Mouse (Mus musculus) heart, adult 2 months (tissue): ENCODE data around the gene Mea1. TPM values are rescaled to one million over a fixed set of nuclear protein-coding genes. Genes with fewer than 3 reads are reported as not detected.

Experiments used
- DNase-seq, 2 experiments: peaks; one replicate each; pipeline ENCODE4 v3.0.0; 2021
- H3K27ac ChIP-seq: fragments of 200-600 bp; 2 replicates; pipeline ENCODE4 v1.8.1; 2022
- H3K27me3 ChIP-seq: fragments of 200-500 bp; 2 replicates; pipeline ENCODE4 v1.6.1; 2012; ENCODE audit warnings: mild to moderate bottlenecking, low read length, inconsistent platforms, mixed read lengths; ENCODE audit not compliant: control insufficient read depth, insufficient read depth
- H3K36me3 ChIP-seq: fragments of 200-500 bp; 2 replicates; pipeline ENCODE4 v1.6.1; 2012; ENCODE audit warnings: low read length, inconsistent platforms; ENCODE audit not compliant: control insufficient read depth, insufficient read depth
- H3K4me1 ChIP-seq: fragments of 200-500 bp; 2 replicates; pipeline ENCODE4 v1.6.1; 2011; ENCODE audit warnings: low read length; ENCODE audit not compliant: control insufficient read depth, insufficient read depth
- H3K4me3 ChIP-seq: fragments of 200-600 bp; 2 replicates; pipeline ENCODE4 v1.8.1; 2022
- H3K79me2 ChIP-seq: fragments of 200-500 bp; replicated peaks from 2 replicates; pipeline ENCODE4 v1.6.1; 2012; ENCODE audit warnings: mild to moderate bottlenecking, inconsistent platforms, low read length, moderate library complexity, mixed read lengths; ENCODE audit not compliant: control insufficient read depth, insufficient read depth
- H3K9ac ChIP-seq: fragments of 200-500 bp; 2 replicates; pipeline ENCODE4 v1.6.1; 2012; ENCODE audit warnings: low read depth, mild to moderate bottlenecking, control low read depth, inconsistent platforms, low read length, mixed read lengths
- CTCF ChIP-seq: fragments of 200-600 bp; IDR thresholded peaks from 2 replicates; pipeline ENCODE4 v1.8.1; 2022; ENCODE audit warnings: antibody characterized with exemption, mild to moderate bottlenecking, moderate library complexity
- EP300 ChIP-seq: fragments of 200-500 bp; IDR thresholded peaks from 2 replicates; pipeline ENCODE4 v1.6.1; 2011; ENCODE audit warnings: low read depth, low read length, control low read depth; ENCODE audit not compliant: insufficient read depth
- POLR2A ChIP-seq: fragments of 200-500 bp; IDR thresholded peaks from 2 replicates; pipeline ENCODE4 v1.6.1; 2011; ENCODE audit warnings: mild to moderate bottlenecking, low read depth, low read length, control low read depth; ENCODE audit not compliant: insufficient read depth
- WGBS: fragments of 180-500 bp; shearing (Covaris S2); methylation state at CpG from one replicate; pipeline ENCODE4 v1.1.7; 2018; 5-methylcytosine and 5-hydroxymethylcytosine counted together
- intact Hi-C: fragments of 180-260 bp; cut with DNase I; formaldehyde crosslinking; loops from one replicate; pipeline ENCODE4 v1.15.1; 2025
- polyA plus RNA-seq: library from polyadenylated mRNA; depleted of rRNA; stranded (reverse); fragments of >200 nt; gene quantifications from 2 replicates; pipeline ENCODE4 v1.2.3, GENCODE M21; 2012; rRNA removed
- total RNA-seq, 2 experiments: library from RNA; stranded (reverse); gene quantifications; 2 replicates each; pipeline ENCODE4 v1.2.3; 2021

Gene Mea1
- total and polyA plus RNA-seq, 3 experiments = 37.8 to 50.3 (median 45.4) TPM

GRCm38 (mm10) chr17:46728904-46729318, 50.3 kb downstream of the Mea1 start, which contains the start of gene Gnmt:
TSS of gene Gnmt (minus strand) at chr17:46729168.
- no peak within 1 kb of the TSS for H3K4me3 ChIP-seq
- H3K27ac ChIP-seq = no peak within 1 kb of the TSS
- H3K79me2 ChIP-seq = no peaks in the 10 kb centered on the region
- 21% methylated on average over 24 of the region's 24 CpGs for WGBS
- TF ChIP-seq POLR2A = no peak
- TF ChIP-seq CTCF = no peak
- TF ChIP-seq EP300 = no peak
- no peak within 1 kb of the TSS for H3K9ac ChIP-seq
- no peaks in the 10 kb centered on the region for H3K27me3 ChIP-seq
- no peak for DNase-seq
- intact Hi-C loops = no loop called here
- H3K36me3 ChIP-seq = no peaks in the 10 kb centered on the region
- no peaks in the 10 kb centered on the region for H3K4me1 ChIP-seq

Other genes with a start within 250 kb of the Mea1 start
- gene Crip3, start 249.9 kb upstream of the Mea1 start, total RNA-seq = under 1 TPM; 0.76 to 0.82 TPM
- gene Crip3, start 249.9 kb upstream of the Mea1 start, polyA plus RNA-seq = 3.5 and 3.8 TPM in 2 replicates
- gene Slc22a7, start 240.3 kb upstream of the Mea1 start, total RNA-seq = not detected
- 0.38 TPM in 1 of 2 replicates, not detected in the other for gene Slc22a7, start 240.3 kb upstream of the Mea1 start, polyA plus RNA-seq
- gene Ttbk1, start 191.1 kb upstream of the Mea1 start, total RNA-seq = under 1 TPM; 0.16 to 0.23 TPM
- 0.21 and 0.23 TPM in 2 replicates for gene Ttbk1, start 191.1 kb upstream of the Mea1 start, polyA plus RNA-seq
- 1 to 10 TPM; 1.8 to 1.9 TPM for gene Dnph1, start 182.1 kb upstream of the Mea1 start, total RNA-seq
- gene Dnph1, start 182.1 kb upstream of the Mea1 start, polyA plus RNA-seq = 0.80 and 0.97 TPM in 2 replicates
- 10 to 100 TPM; 21.6 to 21.9 TPM for gene Cul9, start 132.4 kb upstream of the Mea1 start, total RNA-seq
- gene Cul9, start 132.4 kb upstream of the Mea1 start, polyA plus RNA-seq = 20.1 and 22.7 TPM in 2 replicates
- 100 to 1,000 TPM in 1 of 2 experiments, 10 to 100 TPM in 1; 91.5 to 106 TPM for gene Srf, start 122.6 kb upstream of the Mea1 start, total RNA-seq
- gene Srf, start 122.6 kb upstream of the Mea1 start, polyA plus RNA-seq = 223 and 227 TPM in 2 replicates
- gene Ptk7, start 49.3 kb upstream of the Mea1 start, total RNA-seq = 1 to 10 TPM; 2.6 TPM
- 2.8 and 3.1 TPM in 2 replicates for gene Ptk7, start 49.3 kb upstream of the Mea1 start, polyA plus RNA-seq
- 10 to 100 TPM; 23.5 to 25.7 TPM for gene Klc4, start 32.8 kb upstream of the Mea1 start, total RNA-seq
- gene Klc4, start 32.8 kb upstream of the Mea1 start, polyA plus RNA-seq = 20.9 and 22.3 TPM in 2 replicates
- 100 to 1,000 TPM; 112 to 132 TPM for gene Mrpl2, start 32.6 kb upstream of the Mea1 start, total RNA-seq
- 71.5 and 87.8 TPM in 2 replicates for gene Mrpl2, start 32.6 kb upstream of the Mea1 start, polyA plus RNA-seq
- gene Cul7, start 28.5 kb upstream of the Mea1 start, total RNA-seq = 10 to 100 TPM; 16.8 to 18.4 TPM
- gene Cul7, start 28.5 kb upstream of the Mea1 start, polyA plus RNA-seq = 23.4 and 24.7 TPM in 2 replicates
- gene Rrp36, start 4.4 kb upstream of the Mea1 start, total RNA-seq = 10 to 100 TPM; 10.7 to 11.3 TPM
- gene Rrp36, start 4.4 kb upstream of the Mea1 start, polyA plus RNA-seq = 19.4 and 24.3 TPM in 2 replicates
- 10 to 100 TPM; 57.3 to 68.9 TPM for gene Klhdc3, start 2.1 kb downstream of the Mea1 start, total RNA-seq
- 91.8 and 105 TPM in 2 replicates for gene Klhdc3, start 2.1 kb downstream of the Mea1 start, polyA plus RNA-seq
- gene Ppp2r5d, start 26.3 kb downstream of the Mea1 start, total RNA-seq = 10 to 100 TPM; 28.1 to 32.0 TPM
- 30.8 and 40.6 TPM in 2 replicates for gene Ppp2r5d, start 26.3 kb downstream of the Mea1 start, polyA plus RNA-seq
- gene Pex6, start 32.7 kb downstream of the Mea1 start, total RNA-seq = 10 to 100 TPM; 33.4 to 36.5 TPM
- gene Pex6, start 32.7 kb downstream of the Mea1 start, polyA plus RNA-seq = 33.7 and 34.1 TPM in 2 replicates
- 1 to 10 TPM; 2.8 to 4.4 TPM for gene Gnmt, start 50.4 kb downstream of the Mea1 start, total RNA-seq
- 3.3 and 5.1 TPM in 2 replicates for gene Gnmt, start 50.4 kb downstream of the Mea1 start, polyA plus RNA-seq
- 10 to 100 TPM; 19.8 to 21.5 TPM for gene Cnpy3, start 73.4 kb downstream of the Mea1 start, total RNA-seq
- gene Cnpy3, start 73.4 kb downstream of the Mea1 start, polyA plus RNA-seq = 19.7 and 20.7 TPM in 2 replicates
- not detected for gene Ptcra, start 84.9 kb downstream of the Mea1 start, total RNA-seq
- gene Ptcra, start 84.9 kb downstream of the Mea1 start, polyA plus RNA-seq = 0.08 and 0.12 TPM in 2 replicates
- 10 to 100 TPM; 22.6 to 30.4 TPM for gene 2310039H08Rik, start 93.8 kb downstream of the Mea1 start, total RNA-seq
- 43.6 and 45.4 TPM in 2 replicates for gene 2310039H08Rik, start 93.8 kb downstream of the Mea1 start, polyA plus RNA-seq
- gene Rpl7l1, start 103.9 kb downstream of the Mea1 start, total RNA-seq = 10 to 100 TPM; 54.0 TPM
- gene Rpl7l1, start 103.9 kb downstream of the Mea1 start, polyA plus RNA-seq = 19.4 and 41.8 TPM in 2 replicates
- 10 to 100 TPM; 12.3 to 15.7 TPM for gene Bicral, start 179.7 kb downstream of the Mea1 start, total RNA-seq
- gene Bicral, start 179.7 kb downstream of the Mea1 start, polyA plus RNA-seq = 7.4 and 9.6 TPM in 2 replicates
- gene Tbcc, start 211.9 kb downstream of the Mea1 start, total RNA-seq = 10 to 100 TPM; 16.3 TPM
- 12.7 and 13.3 TPM in 2 replicates for gene Tbcc, start 211.9 kb downstream of the Mea1 start, polyA plus RNA-seq
- not detected for gene Prph2, start 231.7 kb downstream of the Mea1 start, total RNA-seq
- gene Prph2, start 231.7 kb downstream of the Mea1 start, polyA plus RNA-seq = not detected in 2 replicates